Mouse (Mus musculus) hindbrain, embryonic 16.5 days (tissue): ENCODE measurements around the gene Astn2. TPM values are rescaled to one million over a fixed set of nuclear protein-coding genes. Genes with fewer than 3 reads are reported as not detected.

Experiments used
- ATAC-seq: fragments of 200-750 bp; cut with Nextera tagmentation; 2 replicates; pipeline ENCODE4 v1.8.0; 2017; ENCODE audit warnings: moderate TSS enrichment, moderate library complexity
- H3K27ac ChIP-seq: fragments of 300-500 bp; sonication (generic); 2 replicates; pipeline ENCODE4 v1.5.1; 2014; ENCODE audit warnings: low read depth, mild to moderate bottlenecking, control low read depth, low read length, moderate library complexity
- H3K27me3 ChIP-seq: fragments of 300-500 bp; sonication (generic); replicated peaks from 2 replicates; pipeline ENCODE4 v1.6.1; 2014; ENCODE audit warnings: low read length; ENCODE audit not compliant: control insufficient read depth, insufficient read depth
- H3K36me3 ChIP-seq: fragments of 300-500 bp; sonication (generic); 2 replicates; pipeline ENCODE4 v1.6.1; 2014; ENCODE audit warnings: mild to moderate bottlenecking, low read length, moderate library complexity, mixed read lengths; ENCODE audit not compliant: control insufficient read depth, insufficient read depth
- H3K4me1 ChIP-seq: fragments of 300-500 bp; sonication (generic); 2 replicates; pipeline ENCODE4 v1.6.1; 2014; ENCODE audit warnings: low read depth, low read length; ENCODE audit not compliant: control insufficient read depth, insufficient read depth
- H3K4me2 ChIP-seq: fragments of 300-500 bp; sonication (generic); 2 replicates; pipeline ENCODE4 v1.6.1; 2014; ENCODE audit warnings: mild to moderate bottlenecking, low read length, control low read depth, moderate library complexity
- H3K4me3 ChIP-seq: fragments of 300-500 bp; sonication (generic); 2 replicates; pipeline ENCODE4 v1.5.1; 2014; ENCODE audit warnings: mild to moderate bottlenecking, low read length, control low read depth, moderate library complexity
- H3K9ac ChIP-seq: fragments of 300-500 bp; sonication (generic); 2 replicates; pipeline ENCODE4 v1.6.1; 2014; ENCODE audit warnings: low read depth, mild to moderate bottlenecking, control low read depth, low read length, moderate library complexity
- H3K9me3 ChIP-seq: fragments of 300-500 bp; sonication (generic); 2 replicates; pipeline ENCODE4 v1.6.1; 2014; ENCODE audit warnings: mild to moderate bottlenecking, low read length, moderate library complexity; ENCODE audit not compliant: control insufficient read depth
- WGBS: fragments of 180-500 bp; shearing (Covaris S2); extraction: QIAGEN DNeasy Blood & Tissue Kit; methylation state at CpG from one replicate; pipeline ENCODE4 v1.1.7; 2014; 5-methylcytosine and 5-hydroxymethylcytosine counted together
- polyA plus RNA-seq: library from polyadenylated mRNA; unstranded; fragments of >200 nt; fragmentation: Nextera tagmentation; extraction: Ambion mirVana; gene quantifications from 2 replicates; pipeline ENCODE4 v1.2.1, GENCODE M21; 2015

The Astn2 gene
- polyA plus RNA-seq, 1 experiment from 2014 or later, result 0.94 TPM

DNA sequence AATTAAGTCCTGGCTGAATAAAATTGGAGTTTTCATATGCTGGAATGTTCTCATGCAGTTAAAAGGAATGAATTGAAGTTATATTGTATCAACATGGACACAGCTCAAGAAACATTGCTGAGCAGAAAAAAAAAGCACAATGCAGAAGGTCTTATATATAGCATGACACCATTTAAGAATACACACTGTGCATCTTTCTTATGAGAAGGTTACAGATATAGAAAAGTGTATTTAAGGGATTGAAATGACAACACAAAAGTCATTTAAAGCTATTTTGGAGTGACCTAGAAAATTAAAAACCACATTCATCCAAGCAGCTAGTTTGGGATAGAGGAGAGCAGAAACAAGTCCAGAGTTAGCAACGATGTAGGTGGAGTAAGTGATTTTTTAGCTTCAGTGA, 571.4 kb downstream of the Astn2 start:
- no peak overlapping the region for H3K9ac ChIP-seq
- 0 out of 2 replicates have a peak, but pooled peaks cover 2% of the 10 kb centered on the region for H3K27me3 ChIP-seq
- ATAC-seq, result no peak
- no peak overlapping the region for H3K27ac ChIP-seq
- H3K36me3 ChIP-seq, result no peaks in the 10 kb centered on the region
- no peak overlapping the region for H3K4me2 ChIP-seq
- WGBS, result 93% methylated on average over 1 of the region's 1 CpGs
- H3K4me3 ChIP-seq, result no peak overlapping the region
- H3K4me1 ChIP-seq, result no peaks in the 10 kb centered on the region; the same call in 1 of the 2 replicates
- H3K9me3 ChIP-seq, result no peaks in the 10 kb centered on the region

DNA sequence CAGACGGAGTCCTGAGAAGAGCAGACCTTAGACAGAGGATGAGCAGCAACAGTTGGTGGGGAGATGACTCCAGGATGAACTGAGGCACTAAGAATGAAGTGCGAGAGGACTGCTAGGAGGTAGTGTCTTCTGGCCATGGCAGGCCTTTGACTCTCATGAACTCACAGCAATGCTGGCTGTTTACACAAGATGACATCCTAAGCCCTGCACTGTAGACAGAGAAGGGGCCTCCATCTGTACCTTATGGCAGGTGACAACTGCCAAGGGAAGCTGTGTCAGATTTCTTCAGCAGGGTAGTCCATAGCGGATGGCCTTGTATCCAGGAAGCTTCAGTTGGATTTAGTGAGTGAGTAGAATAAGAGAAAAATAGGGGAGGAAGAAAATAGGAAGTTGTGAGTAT, 572.5 kb downstream of the Astn2 start:
- H3K27me3 ChIP-seq, result 0 out of 2 replicates have a peak, but pooled peaks cover 2% of the 10 kb centered on the region
- no peaks in the 10 kb centered on the region for H3K36me3 ChIP-seq
- no peak for ATAC-seq
- no peak overlapping the region for H3K9ac ChIP-seq
- 91% methylated on average over 3 of the region's 3 CpGs for WGBS
- H3K9me3 ChIP-seq, result no peaks in the 10 kb centered on the region
- no peak overlapping the region for H3K4me3 ChIP-seq
- H3K4me2 ChIP-seq, result no peak overlapping the region
- H3K4me1 ChIP-seq, result no peaks in the 10 kb centered on the region; the same call in 1 of the 2 replicates
- no peak overlapping the region for H3K27ac ChIP-seq

DNA sequence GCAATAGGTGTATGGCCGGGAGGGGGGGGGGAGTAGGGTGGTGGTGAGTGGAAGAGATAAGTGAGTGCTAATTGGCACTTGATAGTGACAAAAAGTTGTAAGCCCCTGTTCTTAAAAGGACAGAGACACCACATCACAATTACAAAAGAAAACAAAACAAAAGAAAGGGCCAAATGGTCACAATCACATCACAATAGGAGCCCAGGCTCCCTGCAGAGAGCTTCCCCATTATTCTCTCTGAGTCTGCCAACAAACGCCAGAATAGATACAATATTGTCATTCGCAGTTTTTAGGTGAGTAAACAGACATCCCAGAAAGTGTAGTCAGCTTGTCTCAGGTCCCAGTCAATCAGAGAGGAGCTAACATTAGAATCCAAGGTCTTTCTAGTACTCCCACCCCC, 573.9 kb downstream of the Astn2 start:
- no peak for ATAC-seq
- no peak overlapping the region for H3K9ac ChIP-seq
- no peak overlapping the region for H3K27ac ChIP-seq
- H3K36me3 ChIP-seq, result no peaks in the 10 kb centered on the region
- no peaks in the 10 kb centered on the region; the same call in 1 of the 2 replicates for H3K4me1 ChIP-seq
- 0 out of 2 replicates have a peak, but pooled peaks cover 2% of the 10 kb centered on the region for H3K27me3 ChIP-seq
- no peak overlapping the region for H3K4me2 ChIP-seq
- no peaks in the 10 kb centered on the region for H3K9me3 ChIP-seq
- H3K4me3 ChIP-seq, result no peak overlapping the region
- WGBS, result 4% methylated on average over 3 of the region's 3 CpGs

DNA sequence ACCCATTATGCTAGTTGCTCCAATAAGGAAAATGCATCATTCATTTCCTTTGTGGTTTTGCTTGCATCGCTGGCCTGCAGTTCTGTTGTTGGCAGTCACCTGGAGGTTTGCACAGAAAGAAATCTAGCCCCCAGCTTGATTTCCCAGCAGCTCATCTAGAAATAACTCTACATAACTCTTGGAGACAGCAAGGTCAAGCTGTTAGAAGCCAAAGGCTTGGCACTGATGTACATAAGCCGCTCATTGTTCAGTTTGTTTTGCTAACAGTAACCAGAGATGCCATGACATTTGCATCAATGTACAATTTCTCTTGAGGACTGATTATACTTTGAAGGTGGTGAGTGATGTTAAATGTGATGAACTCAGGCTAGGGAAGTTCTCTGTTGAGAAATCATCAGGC, 583.3 kb downstream of the Astn2 start:
- no peak overlapping the region for H3K27ac ChIP-seq
- 66% methylated on average over 2 of the region's 2 CpGs for WGBS

DNA sequence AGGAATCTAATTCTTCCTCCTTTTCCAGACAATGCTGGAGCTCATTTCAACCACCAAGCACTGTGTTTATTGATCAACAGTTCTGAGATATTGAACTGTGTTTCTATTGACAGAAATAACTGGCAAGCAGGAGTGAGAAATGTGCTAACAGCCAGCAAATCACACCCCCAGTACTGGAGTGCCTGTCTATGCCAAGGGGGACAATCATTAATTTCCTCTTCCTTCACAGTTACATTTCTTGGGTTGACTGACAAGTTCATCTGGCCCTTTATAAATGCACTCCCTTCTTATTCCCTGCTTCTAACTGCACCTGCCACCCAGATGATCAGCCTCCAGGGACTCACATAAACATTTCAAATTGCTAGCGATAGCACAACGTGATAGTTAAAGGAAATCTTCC, 584.2 kb downstream of the Astn2 start:
- no peak overlapping the region for H3K9ac ChIP-seq
- no peaks in the 10 kb centered on the region for H3K27me3 ChIP-seq
- no peaks in the 10 kb centered on the region for H3K36me3 ChIP-seq
- H3K4me3 ChIP-seq, result no peak overlapping the region
- no peak for ATAC-seq
- WGBS, result 43% methylated on average over 2 of the region's 2 CpGs
- no peak overlapping the region for H3K4me2 ChIP-seq
- peaks cover 3% of the 10 kb centered on the region; the same call in 1 of the 2 replicates for H3K4me1 ChIP-seq
- H3K27ac ChIP-seq, result no peak overlapping the region
- H3K9me3 ChIP-seq, result no peaks in the 10 kb centered on the region

More for the DNA sequence above, 583.3 kb downstream of the Astn2 start:
- Histone ChIP-seq H3K27me3 (no peaks in the 10 kb centered on the region), H3K9ac (no peak overlapping the region), H3K4me1 (peaks cover 3% of the 10 kb centered on the region; the same call in 1 of the 2 replicates), H3K9me3 (no peaks in the 10 kb centered on the region), H3K4me2 (no peak overlapping the region), H3K36me3 (no peaks in the 10 kb centered on the region), H3K4me3 (no peak overlapping the region)
- ATAC-seq, result no peak

DNA sequence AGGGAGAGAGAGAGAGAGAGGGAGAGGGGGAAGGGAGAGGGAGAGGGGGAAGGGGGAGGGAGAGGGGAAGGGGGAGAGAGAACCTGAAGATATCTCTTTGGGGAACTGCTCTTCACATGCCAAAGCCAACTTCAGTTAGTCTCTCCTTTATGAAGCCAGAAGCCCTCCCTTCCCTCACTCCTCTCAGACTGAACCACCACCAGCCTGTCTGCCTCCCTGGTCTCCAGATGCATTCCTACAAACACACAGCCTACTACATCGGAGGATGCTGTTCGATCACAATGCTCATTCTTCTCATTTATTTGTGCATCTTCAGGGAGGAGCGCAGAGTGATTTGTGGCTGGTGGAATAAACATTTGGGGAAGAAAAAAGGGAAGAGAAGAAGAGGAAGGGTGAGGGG, 584.6 kb downstream of the Astn2 start:
- no peaks in the 10 kb centered on the region for H3K27me3 ChIP-seq
- H3K4me1 ChIP-seq, result peaks cover 3% of the 10 kb centered on the region; the same call in 1 of the 2 replicates
- H3K36me3 ChIP-seq, result no peaks in the 10 kb centered on the region
- WGBS, result 52% methylated on average over 3 of the region's 3 CpGs
- no peak overlapping the region for H3K4me2 ChIP-seq
- H3K9me3 ChIP-seq, result no peaks in the 10 kb centered on the region
- H3K27ac ChIP-seq, result no peak overlapping the region
- H3K9ac ChIP-seq, result no peak overlapping the region
- ATAC-seq, result no peak
- no peak overlapping the region for H3K4me3 ChIP-seq

GRCm38 (mm10) chr4:65814176-65814535, 590.3 kb downstream of the Astn2 start:
- ATAC-seq, result no peak
- 76% methylated on average over 2 of the region's 2 CpGs for WGBS
- H3K27ac ChIP-seq, result no peak overlapping the region
- no peaks in the 10 kb centered on the region for H3K4me1 ChIP-seq
- no peak overlapping the region for H3K4me2 ChIP-seq
- no peaks in the 10 kb centered on the region for H3K27me3 ChIP-seq
- H3K36me3 ChIP-seq, result no peaks in the 10 kb centered on the region
- H3K9ac ChIP-seq, result no peak overlapping the region
- no peak overlapping the region for H3K4me3 ChIP-seq
- H3K9me3 ChIP-seq, result no peaks in the 10 kb centered on the region

DNA sequence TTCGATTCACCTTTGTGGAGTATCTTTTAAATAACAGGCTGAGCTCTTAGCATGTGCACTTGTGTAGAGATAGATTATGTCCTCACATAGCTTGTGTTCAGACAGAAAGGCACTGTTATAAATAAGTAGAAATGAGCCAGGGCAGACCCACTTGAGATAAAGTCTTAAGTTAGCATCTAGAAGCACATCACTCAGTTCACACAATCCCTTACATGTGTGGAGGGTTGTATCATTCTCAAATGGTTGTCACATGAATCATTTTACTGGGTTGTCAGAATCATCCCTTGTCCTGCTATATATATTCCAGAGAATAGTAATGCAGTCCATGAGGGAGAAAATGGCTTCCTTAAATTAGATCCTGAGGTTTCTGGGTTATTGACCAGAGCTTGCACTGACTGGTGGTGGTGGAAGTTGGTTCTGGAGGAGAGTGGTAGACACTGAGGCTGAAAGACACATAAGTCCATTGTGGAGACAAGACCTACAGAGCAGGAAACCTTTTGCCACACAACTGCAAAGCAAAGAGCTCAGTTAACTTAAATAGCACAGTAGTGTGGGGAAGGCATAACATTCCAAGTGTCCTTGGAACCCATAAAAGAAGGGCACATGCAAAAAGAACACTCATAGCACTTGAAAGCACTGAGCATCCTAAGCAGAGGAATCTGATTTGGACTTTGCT, 590.8 kb downstream of the Astn2 start:
- H3K9ac ChIP-seq, result no peak overlapping the region
- no peaks in the 10 kb centered on the region for H3K27me3 ChIP-seq
- H3K27ac ChIP-seq, result no peak overlapping the region
- ATAC-seq, result no peak
- no peak overlapping the region for H3K4me3 ChIP-seq
- no peak overlapping the region for H3K4me2 ChIP-seq
- 88% methylated on average over 1 of the region's 1 CpGs for WGBS
- H3K36me3 ChIP-seq, result no peaks in the 10 kb centered on the region
- H3K9me3 ChIP-seq, result no peaks in the 10 kb centered on the region
- no peaks in the 10 kb centered on the region for H3K4me1 ChIP-seq

GRCm38 (mm10) chr4:65807341-65807740, 597.1 kb downstream of the Astn2 start:
- Histone ChIP-seq H3K27ac (no peak overlapping the region), H3K4me3 (no peak overlapping the region), H3K4me1 (no peaks in the 10 kb centered on the region; the same call in 1 of the 2 replicates), H3K27me3 (no peaks in the 10 kb centered on the region), H3K4me2 (no peak overlapping the region), H3K36me3 (no peaks in the 10 kb centered on the region), H3K9ac (no peak overlapping the region), H3K9me3 (no peaks in the 10 kb centered on the region)
- no peak for ATAC-seq
- 92% methylated on average over 3 of the region's 3 CpGs for WGBS
